Mouse (Mus musculus) granulocyte monocyte progenitor cell, adult 5-6 weeks (primary cell): Measurements from ENCODE around the gene Pcolce2. TPM values are rescaled to one million over a fixed set of nuclear protein-coding genes. Genes with fewer than 3 reads are reported as not detected.
"Not testable (repeated sequence)": the region's sequence is repeated elsewhere in the genome, so short reads cannot be mapped to it uniquely, and the experiment has no call there.

Experiments used
- ATAC-seq: replicated peaks from 2 replicates; pipeline ENCODE4 v1.8.0; 2016; ENCODE audit warnings: mild to moderate bottlenecking, moderate TSS enrichment, inconsistent platforms; ENCODE audit not compliant: poor library complexity, severe bottlenecking
- total RNA-seq, 2 experiments: library from RNA; stranded (forward) in 1 of 2; stranded (reverse) in 1 of 2; fragments of 200-712, 200-1000 nt in 1 of 2; fragments of >200 nt in 1 of 2; fragmentation: Nextera tagmentation in 1 of 2; gene quantifications; 2 replicates each; pipeline ENCODE4 v1.2.3; 2014 to 2017

Gene Pcolce2
- total RNA-seq (2014; fragmentation: Nextera tagmentation) (not detected in 2 replicates), total RNA-seq (2017) (not detected in 2 replicates)

GRCm38 (mm10) chr9:95637271-95638181, at the start of gene Pcolce2:
Pcolce2 (plus strand) TSS chr9:95637601.
- peak; percentile 53 for ATAC-seq

- no peak for ATAC-seq
Measured at GRCm38 (mm10) chr9:95588070-95588469, 49.3 kb upstream of the Pcolce2 start.

GRCm38 (mm10) chr9:95594291-95594690, 43.1 kb upstream of the Pcolce2 start:
- ATAC-seq: no peak

GRCm38 (mm10) chr9:95597466-95598178, 39.8 kb upstream of the Pcolce2 start:
- no peak for ATAC-seq

GRCm38 (mm10) chr9:95598179-95598721, 39.2 kb upstream of the Pcolce2 start:
- no peak for ATAC-seq

- ATAC-seq: no peak; the same call in 1 of the 2 replicates
Measured at GRCm38 (mm10) chr9:95599399-95599798, 38.0 kb upstream of the Pcolce2 start.

GRCm38 (mm10) chr9:95602849-95603248, 34.6 kb upstream of the Pcolce2 start:
- no peak for ATAC-seq

GRCm38 (mm10) chr9:95603316-95603715, 34.1 kb upstream of the Pcolce2 start:
- ATAC-seq: no peak

- ATAC-seq: no peak
Measured at GRCm38 (mm10) chr9:95607196-95607595, 30.2 kb upstream of the Pcolce2 start.

- ATAC-seq: no peak
Measured at GRCm38 (mm10) chr9:95612246-95612768, 25.1 kb upstream of the Pcolce2 start.

GRCm38 (mm10) chr9:95613426-95614127, 23.8 kb upstream of the Pcolce2 start:
- no peak for ATAC-seq

- no peak for ATAC-seq
Measured at GRCm38 (mm10) chr9:95614861-95615615, 22.4 kb upstream of the Pcolce2 start.

- no peak for ATAC-seq
Measured at GRCm38 (mm10) chr9:95615961-95616360, 21.4 kb upstream of the Pcolce2 start.

GRCm38 (mm10) chr9:95618572-95618971, 18.8 kb upstream of the Pcolce2 start:
- no peak for ATAC-seq

- ATAC-seq: no peak
Measured at GRCm38 (mm10) chr9:95624072-95624471, 13.3 kb upstream of the Pcolce2 start.

- ATAC-seq: no peak
Measured at GRCm38 (mm10) chr9:95628439-95628948, 8.9 kb upstream of the Pcolce2 start.

GRCm38 (mm10) chr9:95629561-95629960, 7.8 kb upstream of the Pcolce2 start:
- ATAC-seq: not testable (repeated sequence)

GRCm38 (mm10) chr9:95636395-95636794, 1.0 kb upstream of the Pcolce2 start:
- no peak for ATAC-seq

- ATAC-seq: no peak
Measured at GRCm38 (mm10) chr9:95639919-95640318, 2.5 kb downstream of the Pcolce2 start.
